Mouse (Mus musculus): ENCODE results near the gene Pqlc2. TPM values are rescaled to one million over a fixed set of nuclear protein-coding genes. Genes with fewer than 3 reads are reported as not detected.

The Pqlc2 gene
- polyA plus RNA-seq, 1 experiment, result 23.3 TPM

DNA sequence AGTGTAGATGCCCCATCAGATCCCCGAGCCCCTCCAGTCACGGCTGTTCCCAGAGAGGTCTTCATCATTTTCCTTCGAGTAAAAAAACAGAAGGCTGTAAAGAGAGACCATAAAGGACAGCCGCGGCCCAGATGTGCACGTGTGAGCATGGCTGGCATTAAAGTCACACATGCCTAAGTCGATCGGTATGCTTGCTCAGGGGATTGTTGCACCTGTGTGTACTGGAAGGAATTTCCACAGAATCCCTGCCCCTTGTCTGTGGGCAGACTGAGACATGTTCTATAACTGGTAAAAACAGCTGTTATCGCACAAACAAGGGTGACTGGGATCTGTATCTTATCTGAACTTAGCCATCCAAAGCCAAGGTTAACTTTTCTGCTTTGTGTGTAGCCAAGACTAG, 38.9 kb downstream of the Pqlc2 start:
- no peak overlapping the region for H3K4me3 ChIP-seq (ENCODE audit: insufficient read depth, low read length)
- no peak for TF ChIP-seq CTCF (IDR thresholded peaks at IDR 0.05; ENCODE audit: extremely low read depth, insufficient read depth, low read length)
- TF ChIP-seq POLR2A (IDR thresholded peaks at IDR 0.05; ENCODE audit: extremely low read depth, insufficient read depth, low read length), result no peak
- H3K27ac ChIP-seq (ENCODE audit: insufficient read depth, low read length), result no peak overlapping the region
- H3K4me1 ChIP-seq (ENCODE audit: control insufficient read depth, insufficient read depth, low read length), result peaks cover 5% of the 10 kb centered on the region

DNA sequence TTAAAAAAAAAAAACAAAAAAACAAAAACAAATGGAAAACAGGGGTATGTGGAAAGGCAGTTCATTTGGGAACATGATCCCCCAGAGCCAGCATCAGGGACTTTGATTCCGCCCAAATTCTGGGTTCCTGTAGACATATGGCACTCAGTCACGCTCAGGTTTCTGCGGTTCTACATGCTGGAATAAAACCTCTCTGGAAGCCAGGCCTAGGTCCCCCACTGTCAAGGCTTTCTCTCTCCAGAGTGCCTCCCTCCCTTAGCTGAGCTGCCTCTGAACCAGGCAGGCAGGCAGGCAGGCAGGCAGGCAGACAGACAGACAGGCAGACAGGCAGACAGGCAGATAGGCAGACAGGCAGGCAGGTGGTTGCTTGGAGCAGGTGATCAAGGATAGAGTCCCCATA, 40.3 kb downstream of the Pqlc2 start:
- peaks cover 5% of the 10 kb centered on the region for H3K4me1 ChIP-seq (ENCODE audit: control insufficient read depth, insufficient read depth, low read length)
- no peak overlapping the region for H3K4me3 ChIP-seq (ENCODE audit: insufficient read depth, low read length)
- H3K27ac ChIP-seq (ENCODE audit: insufficient read depth, low read length), result no peak overlapping the region
- TF ChIP-seq CTCF (IDR thresholded peaks at IDR 0.05; ENCODE audit: extremely low read depth, insufficient read depth, low read length) (no peak), POLR2A (IDR thresholded peaks at IDR 0.05; ENCODE audit: extremely low read depth, insufficient read depth, low read length) (no peak)

DNA sequence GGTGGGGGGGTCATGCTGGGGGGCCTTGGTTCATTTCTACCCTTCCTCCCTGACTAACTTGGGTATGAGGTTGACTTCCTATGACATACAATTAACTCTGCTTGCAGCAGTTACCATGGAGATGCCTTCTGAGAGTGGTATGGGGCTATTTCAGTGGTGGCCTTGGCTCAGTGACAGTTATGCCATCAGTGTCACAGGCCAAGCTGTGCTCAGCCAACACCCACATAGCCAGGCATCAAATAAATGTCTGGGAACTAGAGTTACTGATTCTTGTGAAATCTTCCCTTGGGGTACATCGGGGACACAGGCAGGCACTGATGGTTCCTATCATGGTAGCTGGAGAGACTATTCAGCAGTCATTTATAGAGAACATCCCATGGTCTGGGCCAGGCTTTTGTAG, 42.3 kb downstream of the Pqlc2 start:
- H3K27ac ChIP-seq (ENCODE audit: insufficient read depth, low read length), result no peak overlapping the region
- H3K4me3 ChIP-seq (ENCODE audit: insufficient read depth, low read length), result no peak overlapping the region
- TF ChIP-seq POLR2A (IDR thresholded peaks at IDR 0.05; ENCODE audit: extremely low read depth, insufficient read depth, low read length) (no peak), CTCF (IDR thresholded peaks at IDR 0.05; ENCODE audit: extremely low read depth, insufficient read depth, low read length) (no peak)
- H3K4me1 ChIP-seq (ENCODE audit: control insufficient read depth, insufficient read depth, low read length), result peaks cover 5% of the 10 kb centered on the region

DNA sequence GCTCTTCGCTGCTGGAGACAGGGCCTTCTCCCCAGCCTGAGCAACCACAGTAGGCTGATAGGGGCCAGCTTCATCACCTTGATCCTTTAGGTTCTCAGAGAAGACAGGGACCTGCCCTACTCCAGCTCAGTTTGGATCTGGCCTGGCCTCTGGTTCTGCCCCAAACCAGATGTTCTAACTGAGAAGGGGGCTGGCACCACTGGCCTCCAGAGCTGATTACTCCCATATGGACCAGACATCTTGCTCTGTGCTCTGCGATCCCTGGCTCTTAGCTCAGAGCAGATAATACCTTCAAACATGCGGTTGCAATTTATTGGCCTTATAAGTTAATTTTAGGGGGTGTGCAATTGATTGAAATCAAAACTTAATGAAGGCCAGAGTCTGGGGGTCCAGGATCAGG, 43.2 kb downstream of the Pqlc2 start:
- TF ChIP-seq CTCF (IDR thresholded peaks at IDR 0.05; ENCODE audit: extremely low read depth, insufficient read depth, low read length) (no peak), POLR2A (IDR thresholded peaks at IDR 0.05; ENCODE audit: extremely low read depth, insufficient read depth, low read length) (no peak)
- Histone ChIP-seq H3K27ac (ENCODE audit: insufficient read depth, low read length) (no peak overlapping the region), H3K4me3 (ENCODE audit: insufficient read depth, low read length) (no peak overlapping the region), H3K4me1 (ENCODE audit: control insufficient read depth, insufficient read depth, low read length) (peaks cover 5% of the 10 kb centered on the region)

DNA sequence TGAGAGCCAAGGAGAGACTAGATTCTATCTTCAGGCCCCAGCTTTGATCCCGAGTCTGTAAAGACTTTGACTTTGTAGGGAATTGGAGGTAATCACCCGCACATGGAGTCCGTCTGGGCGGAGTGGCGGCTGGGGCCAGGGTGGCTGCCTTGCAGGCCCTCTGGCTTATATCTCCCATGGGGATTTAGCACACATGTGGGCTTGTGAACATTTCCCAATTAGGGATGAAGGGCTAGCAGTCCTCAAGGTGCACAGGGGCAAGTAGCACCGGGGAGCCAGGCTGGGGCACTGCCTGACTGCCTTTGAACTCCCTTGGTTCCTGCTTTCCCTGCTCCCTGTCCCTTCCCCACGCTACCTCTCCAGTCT, 44.0 kb downstream of the Pqlc2 start:
- no peak for TF ChIP-seq POLR2A (IDR thresholded peaks at IDR 0.05; ENCODE audit: extremely low read depth, insufficient read depth, low read length)
- no peak for TF ChIP-seq CTCF (IDR thresholded peaks at IDR 0.05; ENCODE audit: extremely low read depth, insufficient read depth, low read length)

DNA sequence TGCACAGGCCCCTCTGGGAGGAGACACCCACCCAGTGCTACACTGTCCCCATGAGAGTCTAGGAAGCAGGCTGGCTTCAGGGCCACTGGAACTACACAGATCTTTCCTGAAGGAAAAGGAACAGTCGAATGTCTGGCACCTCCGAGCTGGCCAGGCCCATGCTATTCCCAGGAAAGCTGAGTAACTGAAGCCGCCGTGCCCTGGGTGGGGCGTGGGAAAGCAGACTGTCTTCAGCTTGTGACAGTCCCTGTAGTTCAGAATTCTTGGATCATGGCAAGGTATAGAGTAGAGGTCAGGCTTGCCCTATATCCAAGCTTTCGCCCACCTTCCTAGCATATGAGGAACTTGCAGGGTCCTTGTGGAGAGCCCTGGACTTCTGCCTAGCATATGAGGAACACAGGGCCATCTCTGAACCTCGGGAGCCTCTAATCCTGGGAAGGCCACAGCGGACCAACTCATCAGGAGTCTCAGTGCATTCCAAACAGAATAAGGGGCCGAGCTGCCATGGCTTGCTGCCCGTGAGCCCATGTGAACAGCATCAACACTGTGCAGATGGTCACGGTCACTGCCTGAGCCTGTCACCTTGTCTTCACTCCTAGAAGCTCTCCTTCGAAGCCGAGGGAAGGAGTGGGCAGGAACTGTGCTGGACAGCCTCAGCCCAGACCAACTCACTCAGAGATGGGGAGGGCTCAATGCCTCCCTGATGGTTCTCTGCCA, 44.6 kb downstream of the Pqlc2 start:
- H3K4me1 ChIP-seq (ENCODE audit: control insufficient read depth, insufficient read depth, low read length), result peaks cover 4% of the 10 kb centered on the region; the same call in 1 of the 2 replicates
- H3K4me3 ChIP-seq (ENCODE audit: insufficient read depth, low read length), result no peak overlapping the region
- no peak overlapping the region for H3K27ac ChIP-seq (ENCODE audit: insufficient read depth, low read length)
- TF ChIP-seq CTCF (IDR thresholded peaks at IDR 0.05; ENCODE audit: extremely low read depth, insufficient read depth, low read length), result no peak
- no peak for TF ChIP-seq POLR2A (IDR thresholded peaks at IDR 0.05; ENCODE audit: extremely low read depth, insufficient read depth, low read length)

More for the DNA sequence above, 44.0 kb downstream of the Pqlc2 start:
- Histone ChIP-seq H3K27ac (ENCODE audit: insufficient read depth, low read length) (no peak overlapping the region), H3K4me1 (ENCODE audit: control insufficient read depth, insufficient read depth, low read length) (peaks cover 5% of the 10 kb centered on the region), H3K4me3 (ENCODE audit: insufficient read depth, low read length) (no peak overlapping the region)

DNA sequence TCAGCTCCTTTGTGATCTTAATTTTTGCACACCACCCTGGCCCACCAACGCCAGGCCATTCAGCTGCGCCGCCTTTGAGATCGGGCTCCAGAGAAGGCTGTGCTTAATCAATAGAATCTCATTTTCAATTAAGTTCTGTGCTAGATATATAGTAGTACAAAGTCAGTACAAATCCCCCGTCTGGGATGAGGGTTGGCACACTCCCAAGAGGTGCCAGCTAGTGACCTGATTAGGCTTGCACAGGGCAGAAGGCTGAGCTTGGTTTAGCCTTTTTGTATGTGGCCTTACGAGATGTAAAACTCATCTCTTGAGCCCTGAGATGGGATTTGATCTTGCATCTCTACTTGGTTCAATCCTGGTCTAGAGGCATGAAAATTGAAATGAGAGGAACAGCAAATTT, 47.5 kb downstream of the Pqlc2 start:
- Histone ChIP-seq H3K4me1 (ENCODE audit: control insufficient read depth, insufficient read depth, low read length) (peaks cover 9% of the 10 kb centered on the region), H3K4me3 (ENCODE audit: insufficient read depth, low read length) (no peak overlapping the region), H3K27ac (ENCODE audit: insufficient read depth, low read length) (no peak overlapping the region)
- TF ChIP-seq POLR2A (IDR thresholded peaks at IDR 0.05; ENCODE audit: extremely low read depth, insufficient read depth, low read length) (no peak), CTCF (IDR thresholded peaks at IDR 0.05; ENCODE audit: extremely low read depth, insufficient read depth, low read length) (no peak)

DNA sequence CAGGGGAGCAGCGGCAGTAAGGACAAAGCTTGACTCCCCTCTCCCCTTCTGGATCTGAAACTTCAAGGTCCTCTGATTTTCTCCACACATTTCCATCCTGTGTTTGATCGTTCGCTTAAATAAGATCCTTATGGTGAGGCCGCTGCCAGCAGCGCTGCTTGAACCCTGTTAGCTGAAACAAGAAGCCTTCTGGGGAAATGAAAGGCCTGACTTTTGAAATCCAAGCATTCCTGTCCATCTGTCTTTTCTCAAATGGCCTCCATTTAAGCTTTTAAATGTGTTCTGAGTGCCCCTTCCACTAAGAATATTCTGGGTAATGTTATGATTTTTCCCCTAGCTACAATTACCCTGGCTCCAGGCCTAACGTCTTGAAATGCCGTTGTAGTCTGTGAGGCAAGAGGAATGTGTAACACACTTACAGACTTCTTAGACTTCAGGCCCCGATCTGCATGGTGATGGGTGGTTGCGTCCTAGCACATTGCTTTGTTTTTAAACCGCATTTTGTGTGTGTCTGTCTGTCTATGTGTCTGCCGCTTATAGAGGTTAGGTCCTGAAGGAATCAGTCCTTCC, 51.1 kb downstream of the Pqlc2 start:
- Histone ChIP-seq H3K4me1 (ENCODE audit: control insufficient read depth, insufficient read depth, low read length) (peaks cover 7% of the 10 kb centered on the region), H3K4me3 (ENCODE audit: insufficient read depth, low read length) (no peak overlapping the region), H3K27ac (ENCODE audit: insufficient read depth, low read length) (peak overlapping the region; percentile 80; the same call in 1 of the 2 replicates)
- TF ChIP-seq POLR2A (IDR thresholded peaks at IDR 0.05; ENCODE audit: extremely low read depth, insufficient read depth, low read length) (no peak), CTCF (IDR thresholded peaks at IDR 0.05; ENCODE audit: extremely low read depth, insufficient read depth, low read length) (no peak)

DNA sequence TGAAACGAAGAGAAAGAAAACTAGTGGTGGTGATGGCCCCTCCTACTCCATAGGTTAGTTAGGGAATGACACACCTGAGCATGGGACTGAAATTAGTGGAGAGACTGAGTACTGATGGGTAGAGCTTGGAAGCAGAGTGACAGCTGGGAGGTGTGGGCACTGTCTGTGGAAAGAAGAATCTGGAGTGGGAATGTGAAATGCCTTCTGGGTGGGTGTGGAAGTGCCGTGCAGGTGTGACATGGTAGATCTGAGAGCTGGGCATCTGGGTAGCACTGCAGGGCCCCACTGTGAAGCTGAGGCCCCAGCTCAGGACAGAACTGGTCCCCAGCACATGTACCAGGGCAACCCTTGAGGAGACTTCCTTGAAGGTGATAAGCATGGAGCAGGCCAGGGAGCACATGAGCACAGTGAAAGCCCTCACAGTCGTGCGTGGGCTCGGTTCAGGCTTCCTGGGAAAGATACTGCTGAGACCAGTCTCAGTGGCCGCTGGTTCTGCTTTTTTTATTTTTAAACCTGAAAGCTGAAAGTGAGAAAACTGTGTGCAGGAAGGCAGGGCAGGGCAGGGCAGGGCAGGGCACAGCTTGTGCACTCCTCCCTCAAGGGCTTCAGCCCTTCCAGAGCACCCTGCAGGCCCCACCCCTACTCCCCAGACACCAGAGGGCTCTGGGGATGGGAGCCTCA, 51.7 kb downstream of the Pqlc2 start:
- H3K4me3 ChIP-seq (ENCODE audit: insufficient read depth, low read length), result no peak overlapping the region
- no peak for TF ChIP-seq POLR2A (IDR thresholded peaks at IDR 0.05; ENCODE audit: extremely low read depth, insufficient read depth, low read length)
- no peak for TF ChIP-seq CTCF (IDR thresholded peaks at IDR 0.05; ENCODE audit: extremely low read depth, insufficient read depth, low read length)
- peak overlapping the region; percentile 80; the same call in 1 of the 2 replicates for H3K27ac ChIP-seq (ENCODE audit: insufficient read depth, low read length)
- peaks cover 7% of the 10 kb centered on the region for H3K4me1 ChIP-seq (ENCODE audit: control insufficient read depth, insufficient read depth, low read length)

DNA sequence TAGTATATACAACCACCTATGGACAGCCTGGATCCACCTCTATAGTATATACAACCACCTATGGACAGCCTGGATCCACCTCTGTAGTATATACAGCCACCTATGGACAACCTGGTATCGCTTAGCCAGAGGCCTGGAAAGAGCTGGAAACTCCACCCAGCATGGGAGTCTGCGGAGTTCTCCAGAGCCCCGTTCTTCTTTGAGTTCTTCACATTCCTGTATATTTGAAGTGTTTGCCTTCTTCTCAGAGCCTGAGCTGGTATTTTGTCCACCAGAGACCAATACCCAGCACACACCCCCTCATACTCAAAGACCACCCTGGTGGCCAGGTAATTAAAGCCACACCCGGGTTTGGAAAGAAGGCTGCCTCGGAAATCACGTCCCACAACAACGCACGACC, 53.8 kb downstream of the Pqlc2 start:
- TF ChIP-seq POLR2A (IDR thresholded peaks at IDR 0.05; ENCODE audit: extremely low read depth, insufficient read depth, low read length) (no peak), CTCF (IDR thresholded peaks at IDR 0.05; ENCODE audit: extremely low read depth, insufficient read depth, low read length) (no peak)
- no peak overlapping the region for H3K27ac ChIP-seq (ENCODE audit: insufficient read depth, low read length)
- no peak overlapping the region for H3K4me3 ChIP-seq (ENCODE audit: insufficient read depth, low read length)
- peaks cover 7% of the 10 kb centered on the region for H3K4me1 ChIP-seq (ENCODE audit: control insufficient read depth, insufficient read depth, low read length)
